Mouse (Mus musculus) olfactory bulb, adult 2 months (tissue): Measurements from ENCODE around the gene Cyp2j13.

ENCODE experiments used
- CTCF ChIP-seq: fragments of 200-500 bp; IDR thresholded peaks from 2 replicates; pipeline ENCODE4 v1.5.1; 2012; ENCODE audit warnings: low read depth, mild to moderate bottlenecking, low read length, moderate library complexity; ENCODE audit not compliant: insufficient read depth
- POLR2A ChIP-seq: fragments of 200-500 bp; IDR thresholded peaks from 2 replicates; pipeline ENCODE4 v1.6.1; 2012; ENCODE audit warnings: mild to moderate bottlenecking, low read depth, low read length, moderate library complexity; ENCODE audit not compliant: insufficient read depth

DNA sequence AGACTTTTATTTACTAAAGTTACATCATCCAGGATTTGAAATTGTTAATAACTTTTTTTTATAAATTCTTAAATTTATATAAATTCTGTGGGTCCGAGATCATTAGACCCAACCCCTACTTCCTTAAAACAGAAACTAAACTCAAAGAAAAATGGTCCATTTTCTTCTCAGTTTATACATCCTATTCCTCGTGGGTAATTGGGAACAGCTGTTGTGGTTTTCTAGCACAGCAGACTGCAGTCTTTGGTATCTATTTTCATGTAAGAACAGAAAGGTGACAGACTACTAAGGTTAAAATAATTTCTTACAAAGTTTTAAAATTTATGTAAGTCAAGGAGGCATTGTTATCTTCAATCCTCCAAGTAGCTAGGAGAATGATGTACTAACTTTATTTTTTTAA, 19.5 kb upstream of the Cyp2j13 start:
- TF ChIP-seq CTCF (no peak), POLR2A (no peak)
